Mouse (Mus musculus) left cerebral cortex, postnatal 25 days (tissue): ENCODE results near the gene Emc4. TPM values are rescaled to one million over a fixed set of nuclear protein-coding genes. Genes with fewer than 3 reads are reported as not detected.

Experiments
- DNase-seq, 2 experiments: peaks; one replicate each; pipeline ENCODE4 v3.0.0; 2022; ENCODE audit warnings: low spot score in 2 of 2, mixed read lengths in 1 of 2
- intact Hi-C: fragments of 180-260 bp; cut with DNase I; formaldehyde crosslinking; loops from one replicate; pipeline ENCODE4 v1.15.1; 2025
- total RNA-seq, 2 experiments: library from RNA; stranded (reverse); gene quantifications; 2 replicates each; pipeline ENCODE4 v1.2.3; 2021

Emc4 gene
- total RNA-seq, 2 experiments from 2014 or later: 157 to 167 TPM

GRCm38 (mm10) chr2:112348246-112348645 is 19.6 kb downstream of the Emc4 start:
- intact Hi-C loops: no loop called here
- DNase-seq: peak in 1 of 2 experiments; percentile 18

- no peak for DNase-seq
- intact Hi-C loops: no loop called here
These were observed 26.7 kb downstream of the Emc4 start for GRCm38 (mm10) chr2:112341117-112341516.

- intact Hi-C loops: loop anchor here (2.0 kb wide), 1 partner anchor 73 kb away; the partner anchor contains the start of gene Gm21985
These were observed 28.1 kb downstream of the Emc4 start for GRCm38 (mm10) chr2:112339736-112340135.

GRCm38 (mm10) chr2:112337211-112337610 is 30.6 kb downstream of the Emc4 start:
- DNase-seq: no peak
- intact Hi-C loops: no loop called here

More at GRCm38 (mm10) chr2:112339736-112340135, 28.1 kb downstream of the Emc4 start:
- DNase-seq: peak in 1 of 2 experiments; percentile 27

- no peak for DNase-seq
- intact Hi-C loops: no loop called here
These were observed 35.6 kb downstream of the Emc4 start for GRCm38 (mm10) chr2:112332051-112332898.

- intact Hi-C loops: no loop called here
- no peak for DNase-seq
These were observed 39.6 kb downstream of the Emc4 start for GRCm38 (mm10) chr2:112328069-112328777.

- intact Hi-C loops: no loop called here
These were observed 48.9 kb downstream of the Emc4 start for GRCm38 (mm10) chr2:112318905-112319304.

GRCm38 (mm10) chr2:112318227-112318626 is 49.6 kb downstream of the Emc4 start:
- no peak for DNase-seq
- intact Hi-C loops: no loop called here

More at GRCm38 (mm10) chr2:112318905-112319304, 48.9 kb downstream of the Emc4 start:
- DNase-seq: peak in 1 of 2 experiments; percentile 27

GRCm38 (mm10) chr2:112315638-112316037 is 52.2 kb downstream of the Emc4 start:
- DNase-seq: no peak

More at GRCm38 (mm10) chr2:112315638-112316037, 52.2 kb downstream of the Emc4 start:
- intact Hi-C loops: no loop called here

Other genes starting within 250 kb of the Emc4 start
- gene Olfr1316, start 233.1 kb downstream of the Emc4 start, total RNA-seq: not detected
- gene Olfr1317, start 227.7 kb downstream of the Emc4 start, total RNA-seq: not detected
- gene Olfr1318, start 213.8 kb downstream of the Emc4 start, total RNA-seq: not detected
- gene Lpcat4, start 128.6 kb downstream of the Emc4 start, total RNA-seq: 100 to 1,000 TPM; 135 to 158 TPM
- under 1 TPM in 1 of 2 experiments, not detected in 1; 0.09 TPM for gene Nutm1, start 108.7 kb downstream of the Emc4 start, total RNA-seq
- 10 to 100 TPM; 50.4 to 55.0 TPM for gene Nop10, start 106.1 kb downstream of the Emc4 start, total RNA-seq
- gene Slc12a6, start 102.2 kb downstream of the Emc4 start, total RNA-seq: 100 to 1,000 TPM; 119 to 130 TPM
- gene Gm21985, start 101.7 kb downstream of the Emc4 start, total RNA-seq: 1 to 10 TPM; 4.1 to 4.4 TPM
- gene Katnbl1, start 11.2 kb upstream of the Emc4 start, total RNA-seq: 10 to 100 TPM; 13.2 to 13.8 TPM
- gene Emc7, start 87.0 kb upstream of the Emc4 start, total RNA-seq: 10 to 100 TPM; 49.7 TPM
- gene Chrm5, start 112.7 kb upstream of the Emc4 start, total RNA-seq: 1 to 10 TPM in 1 of 2 experiments, under 1 TPM in 1; 0.87 to 2.2 TPM
- 10 to 100 TPM in 1 of 2 experiments, 1 to 10 TPM in 1; 9.6 to 11.4 TPM for gene Aven, start 124.9 kb upstream of the Emc4 start, total RNA-seq